Mouse (Mus musculus): ENCODE results near the gene Zfp319. TPM values are rescaled to one million over a fixed set of nuclear protein-coding genes. Genes with fewer than 3 reads are reported as not detected.
A peak's percentile ranks its signal among the peaks of the same experiment; 100 is the strongest.
"Not testable (repeated sequence)": the region's sequence is repeated elsewhere in the genome, so short reads cannot be mapped to it uniquely, and the experiment has no call there.

Gene Zfp319
- 19.1 and 20.6 TPM in 2 replicates for polyA plus RNA-seq (2016; fragmentation: Nextera tagmentation; extraction: Ambion mirVana)

GRCm38 (mm10) chr8:95331720-95332436 is at the start of gene Zfp319, which contains the start of gene Usb1:
Gene Zfp319, minus strand, starts transcription at chr8:95331950.
Gene Usb1, plus strand, starts transcription at chr8:95332284.
- no peaks in the 10 kb centered on the region for H3K9me3 ChIP-seq
- peak within 1 kb of the TSS; percentile 95 for H3K9ac ChIP-seq (replicated peaks)
- no peaks in the 10 kb centered on the region for H3K27me3 ChIP-seq
- H3K27ac ChIP-seq (replicated peaks), result peak within 1 kb of the TSS; percentile 98
- H3K4me2 ChIP-seq (replicated peaks), result peak within 1 kb of the TSS; percentile 88
- under 1% methylated on average over 56 of the region's 80 CpGs for WGBS
- peaks cover 20% of the 10 kb centered on the region for H3K4me1 ChIP-seq
- ATAC-seq (ENCODE audit: low FRiP score, low read depth), result peak; percentile 94
- H3K36me3 ChIP-seq, result peaks cover 33% of the 10 kb centered on the region
- peak within 1 kb of the TSS; percentile 95 for H3K4me3 ChIP-seq

GRCm38 (mm10) chr8:95380953-95381352 is 49.2 kb upstream of the Zfp319 start:
- Histone ChIP-seq H3K4me1 (no peaks in the 10 kb centered on the region), H3K36me3 (no peaks in the 10 kb centered on the region), H3K27ac (replicated peaks) (no peak overlapping the region), H3K9me3 (0 out of 2 replicates have a peak, but pooled peaks cover 4% of the 10 kb centered on the region), H3K27me3 (no peaks in the 10 kb centered on the region; the same call in 1 of the 2 replicates), H3K4me2 (replicated peaks) (no peak overlapping the region), H3K4me3 (no peak overlapping the region), H3K9ac (replicated peaks) (no peak overlapping the region)
- ATAC-seq (ENCODE audit: low FRiP score, low read depth), result no peak

- ATAC-seq (ENCODE audit: low FRiP score, low read depth); H3K4me3 ChIP-seq; H3K36me3 ChIP-seq; H3K27me3 ChIP-seq; H3K4me2 ChIP-seq (replicated peaks); H3K4me1 ChIP-seq; H3K27ac ChIP-seq (replicated peaks); H3K9me3 ChIP-seq; H3K9ac ChIP-seq (replicated peaks): not testable (repeated sequence)
- 96% methylated on average over 11 of the region's 11 CpGs for WGBS
These were observed 47.2 kb upstream of the Zfp319 start for GRCm38 (mm10) chr8:95378928-95379327.

DNA sequence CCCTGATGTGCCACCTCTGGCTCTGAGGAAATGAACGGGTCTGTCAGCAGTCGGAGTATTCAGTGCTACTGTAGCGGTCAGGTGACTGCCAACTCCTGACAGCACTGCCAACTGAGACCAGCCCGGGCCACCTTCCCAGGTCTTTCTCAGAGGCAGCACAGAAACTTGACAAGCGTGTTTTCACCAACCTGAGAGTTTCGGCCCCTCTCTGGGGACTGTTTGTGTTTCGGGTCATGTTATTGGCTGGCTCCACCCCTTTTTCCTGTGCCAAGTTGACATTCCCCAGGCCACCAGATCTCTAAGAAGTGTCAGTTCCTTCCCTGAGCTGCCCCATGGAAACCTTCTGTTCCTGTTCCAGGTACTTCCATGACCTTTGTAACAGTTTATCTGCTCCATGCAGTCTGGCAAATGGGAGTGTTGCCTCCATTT is 46.1 kb upstream of the Zfp319 start:
- WGBS, result 67% methylated on average over 7 of the region's 7 CpGs
- Histone ChIP-seq H3K4me1 (no peaks in the 10 kb centered on the region), H3K9ac (replicated peaks) (no peak overlapping the region), H3K4me2 (replicated peaks) (no peak overlapping the region), H3K9me3 (no peaks in the 10 kb centered on the region), H3K36me3 (peaks cover 10% of the 10 kb centered on the region; the same call in 1 of the 2 replicates), H3K4me3 (no peak overlapping the region), H3K27ac (replicated peaks) (no peak overlapping the region), H3K27me3 (no peaks in the 10 kb centered on the region; the same call in 1 of the 2 replicates)
- no peak for ATAC-seq (ENCODE audit: low FRiP score, low read depth)

GRCm38 (mm10) chr8:95377101-95377500 is 45.4 kb upstream of the Zfp319 start:
- WGBS, result 85% methylated on average over 4 of the region's 4 CpGs
- H3K4me2 ChIP-seq (replicated peaks), result no peak overlapping the region
- H3K9ac ChIP-seq (replicated peaks), result no peak overlapping the region

GRCm38 (mm10) chr8:95376309-95376999 is 44.7 kb upstream of the Zfp319 start:
- 91% methylated on average over 12 of the region's 12 CpGs for WGBS
- no peaks in the 10 kb centered on the region for H3K9me3 ChIP-seq
- H3K27me3 ChIP-seq, result no peaks in the 10 kb centered on the region; the same call in 1 of the 2 replicates
- no peak overlapping the region for H3K4me2 ChIP-seq (replicated peaks)
- peaks cover 25% of the 10 kb centered on the region for H3K36me3 ChIP-seq
- no peak for ATAC-seq (ENCODE audit: low FRiP score, low read depth)
- no peak overlapping the region for H3K9ac ChIP-seq (replicated peaks)
- H3K27ac ChIP-seq (replicated peaks), result no peak overlapping the region
- H3K4me3 ChIP-seq, result no peak overlapping the region
- no peaks in the 10 kb centered on the region for H3K4me1 ChIP-seq

More at GRCm38 (mm10) chr8:95377101-95377500, 45.4 kb upstream of the Zfp319 start:
- no peak for ATAC-seq (ENCODE audit: low FRiP score, low read depth)
- Histone ChIP-seq H3K36me3 (peaks cover 18% of the 10 kb centered on the region), H3K27ac (replicated peaks) (no peak overlapping the region), H3K27me3 (no peaks in the 10 kb centered on the region; the same call in 1 of the 2 replicates), H3K4me1 (no peaks in the 10 kb centered on the region), H3K9me3 (no peaks in the 10 kb centered on the region), H3K4me3 (no peak overlapping the region)

DNA sequence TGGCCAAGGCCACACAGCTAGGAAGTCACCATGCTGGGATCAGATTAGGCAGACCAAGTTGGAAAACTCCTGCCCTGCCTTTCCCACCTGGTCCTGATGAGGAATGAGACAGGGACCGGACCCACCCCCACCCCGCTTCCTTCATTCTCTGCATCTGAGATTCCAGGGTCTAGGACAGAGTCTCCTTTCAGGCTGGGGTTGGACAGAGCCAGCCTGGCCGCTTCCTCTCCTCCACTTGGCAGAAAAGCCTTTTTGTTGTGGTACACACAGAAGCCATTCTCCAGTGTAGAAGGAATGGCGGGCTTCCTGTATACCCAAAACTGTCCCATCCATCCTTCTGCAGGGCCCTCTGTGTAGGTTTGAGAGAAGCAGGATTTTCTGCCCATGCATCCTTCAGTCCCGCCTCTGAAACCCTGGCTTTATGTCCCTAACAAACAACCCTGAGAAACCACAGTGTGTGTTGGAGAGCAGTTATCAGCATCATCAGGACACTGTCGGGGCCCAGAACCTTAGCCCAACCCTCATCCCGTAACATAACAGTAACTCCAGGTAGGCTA is 43.7 kb upstream of the Zfp319 start:
- Histone ChIP-seq H3K4me1 (no peaks in the 10 kb centered on the region), H3K27me3 (no peaks in the 10 kb centered on the region), H3K27ac (replicated peaks) (no peak overlapping the region), H3K9ac (replicated peaks) (no peak overlapping the region), H3K4me2 (replicated peaks) (no peak overlapping the region), H3K4me3 (no peak overlapping the region), H3K36me3 (peaks cover 35% of the 10 kb centered on the region), H3K9me3 (no peaks in the 10 kb centered on the region)
- ATAC-seq (ENCODE audit: low FRiP score, low read depth), result no peak
- WGBS, result 86% methylated on average over 7 of the region's 7 CpGs

- ATAC-seq (ENCODE audit: low FRiP score, low read depth), result no peak
- H3K9me3 ChIP-seq, result no peaks in the 10 kb centered on the region
- H3K27me3 ChIP-seq, result no peaks in the 10 kb centered on the region
- H3K9ac ChIP-seq (replicated peaks), result no peak overlapping the region
- H3K4me2 ChIP-seq (replicated peaks), result no peak overlapping the region
- no peaks in the 10 kb centered on the region for H3K4me1 ChIP-seq
- WGBS, result 84% methylated on average over 3 of the region's 3 CpGs
- H3K27ac ChIP-seq (replicated peaks), result no peak overlapping the region
- no peak overlapping the region for H3K4me3 ChIP-seq
- peaks cover 45% of the 10 kb centered on the region for H3K36me3 ChIP-seq
These were observed 42.7 kb upstream of the Zfp319 start for GRCm38 (mm10) chr8:95374429-95374828.

DNA sequence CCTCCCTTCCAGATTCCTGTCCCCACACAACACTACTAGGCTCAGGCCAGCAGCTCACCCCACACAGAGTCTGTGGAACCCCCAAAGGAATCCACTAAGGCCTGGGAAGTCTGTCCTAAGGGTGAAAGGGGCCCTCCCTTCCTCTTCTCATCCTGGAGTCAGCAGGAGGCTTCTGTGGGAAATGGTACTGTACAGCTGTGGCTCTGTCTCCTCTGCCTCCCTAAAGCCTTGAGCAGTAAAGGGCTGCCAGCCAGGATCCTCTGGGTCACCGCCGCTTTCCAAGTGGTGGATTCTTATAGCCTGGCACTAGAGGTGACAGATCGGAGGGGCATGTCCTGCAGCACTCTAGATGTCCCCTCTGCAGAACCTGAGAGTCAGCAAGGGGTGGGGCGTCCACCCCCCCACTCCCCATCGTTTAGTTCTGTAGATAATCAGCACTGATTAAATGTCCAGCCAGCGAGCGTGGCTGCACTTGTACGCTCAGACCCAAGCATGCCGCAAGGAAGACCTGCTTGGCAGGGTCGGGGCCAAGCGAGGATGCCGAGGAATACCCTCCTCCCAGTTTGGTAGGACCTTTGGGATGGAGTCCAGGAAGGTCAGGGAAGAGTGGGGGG is 41.7 kb upstream of the Zfp319 start:
- 91% methylated on average over 12 of the region's 12 CpGs for WGBS
- no peak overlapping the region for H3K4me2 ChIP-seq (replicated peaks)
- H3K36me3 ChIP-seq, result peaks cover 54% of the 10 kb centered on the region
- no peak overlapping the region for H3K4me3 ChIP-seq
- ATAC-seq (ENCODE audit: low FRiP score, low read depth), result no peak
- no peaks in the 10 kb centered on the region for H3K4me1 ChIP-seq
- no peak overlapping the region for H3K9ac ChIP-seq (replicated peaks)
- no peaks in the 10 kb centered on the region for H3K9me3 ChIP-seq
- no peaks in the 10 kb centered on the region for H3K27me3 ChIP-seq
- no peak overlapping the region for H3K27ac ChIP-seq (replicated peaks)

- Histone ChIP-seq H3K9me3 (no peaks in the 10 kb centered on the region), H3K4me3 (no peak overlapping the region), H3K27me3 (no peaks in the 10 kb centered on the region), H3K36me3 (peaks cover 64% of the 10 kb centered on the region), H3K4me1 (no peaks in the 10 kb centered on the region), H3K9ac (replicated peaks) (no peak overlapping the region), H3K4me2 (replicated peaks) (no peak overlapping the region), H3K27ac (replicated peaks) (no peak overlapping the region)
- ATAC-seq (ENCODE audit: low FRiP score, low read depth), result no peak
- WGBS, result 60% methylated on average over 20 of the region's 20 CpGs
These were observed 38.0 kb upstream of the Zfp319 start for GRCm38 (mm10) chr8:95369581-95370326.

DNA sequence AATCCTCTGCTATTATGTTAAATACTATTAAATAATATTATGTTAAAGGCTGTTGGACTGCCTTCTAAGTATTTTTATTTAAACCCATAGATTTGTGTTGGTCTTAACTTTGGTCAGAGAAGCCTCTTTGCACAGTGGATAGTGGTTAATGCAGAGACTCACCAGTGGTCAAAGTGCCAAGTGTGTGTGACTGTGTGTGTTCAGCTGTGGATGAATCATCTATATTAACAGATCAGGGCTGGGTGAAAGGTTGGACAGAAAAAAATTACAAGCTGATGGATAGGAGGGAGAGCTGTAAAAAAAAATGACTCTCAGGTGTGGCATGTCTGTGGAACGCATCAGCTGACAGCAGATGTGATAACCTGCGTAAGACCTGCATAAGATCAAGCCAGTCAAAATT is 32.1 kb upstream of the Zfp319 start:
- WGBS, result 98% methylated on average over 2 of the region's 2 CpGs
- H3K36me3 ChIP-seq, result peaks cover 13% of the 10 kb centered on the region
- H3K4me1 ChIP-seq, result peaks cover 21% of the 10 kb centered on the region
- no peaks in the 10 kb centered on the region for H3K27me3 ChIP-seq
- H3K4me3 ChIP-seq, result no peak overlapping the region
- no peak for ATAC-seq (ENCODE audit: low FRiP score, low read depth)
- no peak overlapping the region for H3K9ac ChIP-seq (replicated peaks)
- H3K4me2 ChIP-seq (replicated peaks), result no peak overlapping the region
- 0 out of 2 replicates have a peak, but pooled peaks cover 3% of the 10 kb centered on the region for H3K9me3 ChIP-seq
- no peak overlapping the region for H3K27ac ChIP-seq (replicated peaks)

All from midbrain, embryonic 12.5 days (tissue).